Mouse (Mus musculus) adipocyte (in vitro differentiated cells): Measurements from ENCODE around the gene Odc1.

ENCODE experiments used
- DNase-seq: peaks from one replicate; pipeline ENCODE4 v3.0.0-alpha.2; 2016; ENCODE audit warnings: low spot score

Gene Odc1

DNA sequence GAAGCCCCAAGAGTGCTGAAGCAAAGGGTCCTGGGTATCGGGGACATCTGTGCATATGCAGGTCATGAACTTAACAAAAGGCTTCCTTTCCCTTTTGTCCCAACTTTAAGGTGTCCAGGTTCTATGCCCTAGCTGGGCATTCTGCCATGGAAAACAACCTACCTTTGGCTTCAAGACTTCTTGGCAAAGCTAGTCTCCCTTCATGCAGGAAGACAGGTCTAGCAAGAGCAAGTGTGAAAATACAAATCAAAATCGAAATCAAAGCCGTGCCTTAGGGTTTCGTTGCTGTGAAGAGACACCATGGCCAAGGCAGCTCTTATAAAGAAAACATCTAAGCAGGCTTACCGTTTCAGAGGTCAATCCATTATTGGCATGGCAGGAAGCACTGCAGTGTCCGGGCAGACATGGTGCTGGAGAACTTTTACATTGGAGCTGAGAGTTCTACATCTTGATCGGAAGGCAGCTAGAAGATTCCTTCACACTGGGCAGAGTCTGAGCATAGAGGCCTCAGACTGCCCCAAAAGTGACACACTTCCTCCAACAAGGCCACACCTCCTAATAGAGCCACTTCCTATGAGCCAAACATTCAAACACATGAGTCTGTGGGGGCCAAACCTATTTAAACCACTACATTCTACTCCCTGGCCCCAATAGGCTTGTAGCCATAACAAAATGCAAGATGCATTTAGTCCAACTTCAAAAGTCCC lies 44.5 kb downstream of the Odc1 start:
- DNase-seq: no peak

DNA sequence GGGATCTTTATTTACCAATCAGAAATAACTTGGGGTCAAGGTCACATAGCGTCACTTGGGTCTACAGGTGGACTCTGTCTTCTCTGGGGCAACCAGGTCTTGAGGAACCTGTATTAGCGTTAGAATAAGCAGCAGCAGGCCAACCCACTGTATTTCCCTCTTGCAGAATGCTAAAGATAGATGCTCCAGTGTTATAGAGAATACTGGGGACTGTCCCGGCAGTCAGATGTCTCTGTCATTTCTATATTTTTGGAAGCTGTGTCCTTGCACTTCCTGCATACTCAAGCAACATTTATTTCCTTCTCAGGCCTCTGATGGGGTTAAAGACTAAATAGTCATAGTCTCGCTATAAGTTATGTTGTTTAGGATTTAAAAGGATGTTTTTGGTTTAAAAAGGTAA lies 46.7 kb downstream of the Odc1 start:
- no peak for DNase-seq

DNA sequence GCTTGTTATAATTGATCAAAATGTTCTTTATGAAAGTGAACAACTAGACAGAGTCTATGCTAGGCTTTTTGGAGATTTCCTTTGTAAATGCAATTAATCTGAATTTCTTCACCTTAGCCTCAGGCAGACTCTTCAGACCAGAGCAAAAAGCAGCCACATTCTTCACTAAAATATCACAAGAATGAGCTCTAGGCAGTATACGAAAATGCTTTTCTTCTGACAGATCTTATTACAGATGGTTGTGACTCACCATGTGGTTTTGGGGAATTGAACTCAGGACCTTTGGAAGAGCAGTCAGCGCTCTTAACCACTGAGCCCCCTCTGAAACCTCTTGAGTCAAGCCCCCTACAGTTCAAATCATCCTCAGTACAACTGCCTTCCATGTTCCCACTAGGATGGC lies 49.4 kb downstream of the Odc1 start:
- DNase-seq: no peak

DNA sequence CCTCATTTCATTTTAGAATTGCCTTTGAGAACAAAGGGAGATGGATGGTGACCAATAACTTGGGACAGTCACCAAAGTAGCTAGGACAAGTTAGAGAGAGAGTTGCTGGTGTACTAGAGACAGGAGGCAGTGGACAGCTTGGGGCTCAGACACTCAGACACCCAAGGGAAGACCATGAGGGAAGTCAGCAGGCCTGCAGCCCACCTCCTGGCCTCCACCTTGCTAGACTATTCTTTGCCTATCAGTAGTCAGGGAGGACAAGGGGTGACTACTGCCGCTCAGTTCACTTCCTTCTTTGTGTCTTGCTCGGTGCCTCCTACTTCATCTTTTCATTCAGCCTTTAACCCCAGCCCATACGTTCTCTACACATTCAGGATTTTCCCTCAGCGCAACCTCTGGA lies 50.1 kb downstream of the Odc1 start:
- no peak for DNase-seq

DNA sequence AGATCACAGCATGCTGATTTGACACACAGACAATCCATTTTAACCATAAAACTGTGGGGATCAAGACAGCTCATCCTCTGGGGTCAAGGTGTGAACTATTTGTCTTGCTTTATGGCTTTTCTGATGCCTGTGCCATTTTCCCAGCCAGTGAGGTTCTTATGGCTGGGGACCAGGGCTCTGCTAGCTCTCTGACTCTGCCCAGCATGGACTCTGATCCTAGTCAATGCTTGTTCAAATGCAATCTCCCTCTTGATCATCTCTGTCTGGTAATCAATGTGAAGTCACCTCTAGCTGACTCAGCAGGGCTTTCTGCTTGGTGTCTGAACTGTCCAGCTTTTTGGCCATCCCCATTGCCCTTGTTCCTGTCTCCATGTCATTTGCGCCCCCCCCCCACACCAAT lies 50.6 kb downstream of the Odc1 start:
- DNase-seq: no peak
